Mouse (Mus musculus): ENCODE measurements around the gene Cd3e.

DNA sequence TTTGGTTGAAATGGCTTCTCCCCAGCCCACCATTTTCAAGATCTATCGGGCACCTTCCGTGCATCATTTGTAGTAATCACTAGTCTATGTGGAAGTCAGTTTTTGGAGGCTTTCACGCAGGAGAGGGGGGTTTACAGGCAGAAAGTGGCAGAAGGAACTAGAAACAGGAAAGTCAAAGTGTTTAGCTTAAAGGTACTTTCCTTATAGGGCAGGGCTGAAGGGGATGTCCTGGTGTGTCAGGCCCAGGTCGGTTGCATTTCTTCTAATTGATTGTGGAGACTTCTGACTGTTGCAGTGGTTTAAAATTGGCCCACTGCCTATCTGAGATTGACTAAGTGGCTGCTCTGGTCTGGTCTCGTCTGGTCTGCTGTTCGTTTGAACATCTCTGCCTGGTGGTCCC, 20.9 kb upstream of the Cd3e start:
- no peak for TF ChIP-seq CTCF (conservative IDR thresholded peaks at IDR 0.05; ENCODE audit: low read length)
- TF ChIP-seq NANOG (IDR thresholded peaks at IDR 0.05; ENCODE audit: borderline replicate concordance, low read length), result no peak
- no peak for TF ChIP-seq POU5F1 (IDR thresholded peaks at IDR 0.05; ENCODE audit: borderline replicate concordance, low read length)
